Mouse (Mus musculus) midbrain, embryonic 15.5 days (tissue): Measurements from ENCODE around the gene Mphosph9. TPM values are rescaled to one million over a fixed set of nuclear protein-coding genes. Genes with fewer than 3 reads are reported as not detected.
A peak's percentile ranks its signal among the peaks of the same experiment; 100 is the strongest.
"Not testable (repeated sequence)": the region's sequence is repeated elsewhere in the genome, so short reads cannot be mapped to it uniquely, and the experiment has no call there.

ENCODE experiments used
- ATAC-seq: fragments of 200-750 bp; cut with Nextera tagmentation; replicated peaks from 2 replicates; pipeline ENCODE4 v1.8.0; 2017; ENCODE audit warnings: moderate TSS enrichment
- H3K27ac ChIP-seq: fragments of 300-500 bp; sonication (generic); 2 replicates; pipeline ENCODE4 v1.5.1; 2015; ENCODE audit warnings: mild to moderate bottlenecking, inconsistent platforms
- H3K27me3 ChIP-seq: fragments of 300-500 bp; sonication (generic); replicated peaks from 2 replicates; pipeline ENCODE4 v1.6.1; 2015; ENCODE audit warnings: inconsistent platforms
- H3K36me3 ChIP-seq: fragments of 300-500 bp; sonication (generic); replicated peaks from 2 replicates; pipeline ENCODE4 v1.6.1; 2015; ENCODE audit warnings: inconsistent platforms
- H3K4me1 ChIP-seq: fragments of 300-500 bp; sonication (generic); 2 replicates; pipeline ENCODE4 v1.6.1; 2015; ENCODE audit warnings: inconsistent platforms
- H3K4me2 ChIP-seq: fragments of 300-500 bp; sonication (generic); 2 replicates; pipeline ENCODE4 v1.6.1; 2015; ENCODE audit warnings: inconsistent platforms, mild to moderate bottlenecking, moderate library complexity
- H3K4me3 ChIP-seq: fragments of 300-500 bp; sonication (generic); 2 replicates; pipeline ENCODE4 v1.5.1; 2015; ENCODE audit warnings: mild to moderate bottlenecking, inconsistent platforms
- H3K9ac ChIP-seq: fragments of 300-500 bp; sonication (generic); 2 replicates; pipeline ENCODE4 v1.6.1; 2015; ENCODE audit warnings: mild to moderate bottlenecking, inconsistent platforms
- H3K9me3 ChIP-seq: fragments of 300-500 bp; sonication (generic); 2 replicates; pipeline ENCODE4 v1.6.1; 2016; ENCODE audit warnings: inconsistent platforms
- WGBS: fragments of 180-500 bp; shearing (Covaris S2); methylation state at CpG from one replicate; pipeline ENCODE4 v1.1.7; 2015; ENCODE audit warnings: mixed read lengths; 5-methylcytosine and 5-hydroxymethylcytosine counted together
- polyA plus RNA-seq: library from polyadenylated mRNA; unstranded; fragments of >200 nt; fragmentation: Nextera tagmentation; extraction: Ambion mirVana; gene quantifications from 2 replicates; pipeline ENCODE4 v1.2.1, GENCODE M21; 2015

Mphosph9 gene
- polyA plus RNA-seq, 1 experiment from 2014 or later: 14.8 TPM

GRCm38 (mm10) chr5:124354574-124355424 is 27.0 kb upstream of the Mphosph9 start:
- ATAC-seq: peak; percentile 32; the same call in 1 of the 2 replicates
- WGBS: under 1% methylated on average over 35 of the region's 60 CpGs
- H3K4me2 ChIP-seq: peak overlapping the region; percentile 78

DNA sequence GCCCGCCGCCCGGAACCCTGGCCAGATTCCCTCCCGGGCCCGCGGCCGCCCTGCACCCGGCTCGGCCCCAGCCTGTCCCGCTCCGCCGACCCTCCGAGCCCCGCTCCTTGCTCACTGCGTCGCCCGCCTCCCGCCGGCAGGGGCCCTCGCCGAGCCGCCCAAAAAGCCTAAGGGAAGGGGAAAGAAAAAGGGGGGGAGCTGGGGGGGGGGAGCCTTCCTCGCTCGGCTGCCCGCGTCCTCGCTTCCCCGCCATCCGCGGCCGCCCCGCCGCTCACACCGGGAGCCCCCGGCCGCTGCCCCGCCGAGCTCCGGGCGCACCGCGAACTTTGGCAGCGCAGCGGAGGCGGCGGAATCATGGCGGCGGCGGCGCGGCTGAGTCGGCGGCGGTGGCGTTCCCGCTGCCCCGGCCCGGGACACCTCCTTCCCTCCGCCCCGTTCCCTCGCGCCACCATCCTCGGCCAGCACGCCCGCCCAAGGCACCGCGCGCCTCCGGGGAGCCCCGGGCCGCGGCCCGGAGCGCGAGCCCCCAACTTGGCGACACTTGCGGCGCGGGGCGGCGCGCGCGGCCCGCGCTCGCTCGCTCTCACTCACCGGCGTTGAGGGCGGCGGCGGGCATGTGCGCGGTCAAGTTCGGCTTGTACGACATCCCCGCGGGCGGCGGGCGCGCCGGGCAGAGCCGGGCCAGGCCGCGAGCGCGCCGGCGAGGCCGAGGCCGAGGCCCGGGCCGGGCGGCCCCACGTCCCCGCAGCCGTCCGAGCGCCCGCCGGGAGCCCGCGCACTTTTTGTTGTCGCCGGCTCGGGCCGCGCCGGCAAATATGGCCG is 26.2 kb upstream of the Mphosph9 start:
- 0 out of 2 replicates have a peak, but pooled peaks have one; percentile 4 for ATAC-seq
- WGBS: 0% methylated on average over 83 of the region's 132 CpGs

More at GRCm38 (mm10) chr5:124354574-124355424, 27.0 kb upstream of the Mphosph9 start:
- Histone ChIP-seq H3K9ac (peak overlapping the region; percentile 42; the same call in 1 of the 2 replicates), H3K36me3 (no peaks in the 10 kb centered on the region), H3K9me3 (no peaks in the 10 kb centered on the region), H3K4me1 (peaks cover 37% of the 10 kb centered on the region), H3K27me3 (no peaks in the 10 kb centered on the region), H3K27ac (peak overlapping the region; percentile 99), H3K4me3 (peak overlapping the region; percentile 93)

GRCm38 (mm10) chr5:124353011-124353725 is 25.4 kb upstream of the Mphosph9 start:
- ATAC-seq: no peak

More for the DNA sequence above, 26.2 kb upstream of the Mphosph9 start:
- Histone ChIP-seq H3K4me1 (peaks cover 46% of the 10 kb centered on the region), H3K27me3 (no peaks in the 10 kb centered on the region), H3K4me3 (peak overlapping the region; percentile 93), H3K36me3 (no peaks in the 10 kb centered on the region), H3K27ac (peak overlapping the region; percentile 99), H3K9me3 (no peaks in the 10 kb centered on the region), H3K9ac (peak overlapping the region; percentile 91), H3K4me2 (peak overlapping the region; percentile 78)

DNA sequence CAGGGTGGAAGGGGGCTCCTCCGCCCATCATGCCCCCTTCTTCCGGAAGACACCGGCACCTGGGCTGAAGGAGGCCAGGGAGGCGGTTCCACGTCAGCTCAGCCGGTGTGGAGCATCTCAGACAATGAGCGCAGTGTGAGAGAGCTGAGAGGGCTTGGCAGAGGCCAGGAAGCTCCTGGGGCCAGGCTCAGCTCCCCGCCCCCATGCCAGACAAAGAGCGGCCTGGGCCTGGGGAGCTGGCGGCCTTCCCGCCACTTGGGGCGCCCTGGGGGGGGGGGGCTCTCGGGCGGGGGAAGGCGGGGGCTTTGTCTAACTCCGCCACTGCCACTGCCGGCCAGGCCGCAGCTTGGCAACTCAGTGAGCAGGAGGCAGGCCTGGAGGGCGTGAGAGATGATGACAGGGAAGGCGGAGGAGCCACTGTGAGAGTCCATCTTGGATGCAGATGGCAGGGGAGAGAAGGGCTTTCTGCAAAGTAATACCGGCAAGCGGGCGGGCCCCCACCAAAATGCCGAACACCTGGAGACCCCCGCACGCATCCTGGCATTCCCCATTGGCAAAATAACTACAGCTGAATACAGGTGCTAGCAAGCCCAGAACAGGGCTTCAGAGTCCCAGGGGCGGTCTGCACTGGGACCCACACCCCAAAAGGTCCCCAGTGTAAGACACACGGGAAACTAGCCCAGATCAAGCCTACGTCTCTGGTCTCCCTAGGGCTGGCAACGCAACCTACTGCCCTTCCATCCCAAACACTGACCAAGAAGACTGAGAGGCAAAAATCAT is 24.6 kb upstream of the Mphosph9 start:
- peaks cover 47% of the 10 kb centered on the region for H3K4me1 ChIP-seq
- under 1% methylated on average over 26 of the region's 30 CpGs for WGBS

More at GRCm38 (mm10) chr5:124353011-124353725, 25.4 kb upstream of the Mphosph9 start:
- peak overlapping the region; percentile 78 for H3K4me2 ChIP-seq
- H3K4me3 ChIP-seq: peak overlapping the region; percentile 93
- WGBS: under 1% methylated on average over 28 of the region's 32 CpGs
- H3K27ac ChIP-seq: peak overlapping the region; percentile 99
- no peaks in the 10 kb centered on the region for H3K27me3 ChIP-seq
- no peaks in the 10 kb centered on the region for H3K9me3 ChIP-seq
- peak overlapping the region; percentile 91 for H3K9ac ChIP-seq
- peaks cover 47% of the 10 kb centered on the region for H3K4me1 ChIP-seq
- 0 out of 2 replicates have a peak, but pooled peaks cover 7% of the 10 kb centered on the region for H3K36me3 ChIP-seq

DNA sequence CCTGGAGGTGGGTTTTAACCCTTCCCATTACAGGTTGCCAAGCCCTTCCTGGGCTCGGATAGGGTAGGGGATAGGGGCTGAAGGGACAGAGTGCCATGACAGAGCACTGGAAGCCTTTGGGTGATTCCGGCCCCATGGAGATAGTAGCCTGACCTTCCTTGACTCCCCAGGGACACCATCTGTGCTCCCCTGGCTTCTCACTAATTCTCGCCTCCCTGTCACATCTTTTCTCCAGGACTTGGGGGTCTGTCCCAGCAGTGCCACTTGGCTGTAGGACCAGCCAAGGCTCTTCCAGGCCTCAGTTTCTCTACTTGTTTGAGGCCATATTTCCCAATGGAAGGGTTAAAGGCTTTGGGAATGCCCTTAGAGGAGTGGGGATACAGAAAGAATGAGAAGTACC is 23.8 kb upstream of the Mphosph9 start:
- Histone ChIP-seq H3K36me3 (peaks cover 11% of the 10 kb centered on the region; the same call in 1 of the 2 replicates), H3K27me3 (no peaks in the 10 kb centered on the region), H3K4me3 (peak overlapping the region; percentile 93), H3K27ac (peak overlapping the region; percentile 99), H3K9ac (peak overlapping the region; percentile 91), H3K4me2 (peak overlapping the region; percentile 78), H3K9me3 (no peaks in the 10 kb centered on the region), H3K4me1 (peaks cover 47% of the 10 kb centered on the region)
- WGBS: 33% methylated on average over 3 of the region's 3 CpGs
- no peak; the same call in 1 of the 2 replicates for ATAC-seq

More for the DNA sequence above, 24.6 kb upstream of the Mphosph9 start:
- H3K4me3 ChIP-seq: peak overlapping the region; percentile 93
- H3K27ac ChIP-seq: peak overlapping the region; percentile 99
- peak overlapping the region; percentile 78 for H3K4me2 ChIP-seq
- no peaks in the 10 kb centered on the region for H3K27me3 ChIP-seq
- H3K36me3 ChIP-seq: 0 out of 2 replicates have a peak, but pooled peaks cover 9% of the 10 kb centered on the region
- H3K9ac ChIP-seq: peak overlapping the region; percentile 91
- ATAC-seq: peak; percentile 87
- no peaks in the 10 kb centered on the region for H3K9me3 ChIP-seq

GRCm38 (mm10) chr5:124351111-124351560 is 23.4 kb upstream of the Mphosph9 start:
- 7% methylated on average over 7 of the region's 7 CpGs for WGBS
- peak overlapping the region; percentile 93 for H3K4me3 ChIP-seq
- H3K9ac ChIP-seq: peak overlapping the region; percentile 91
- peak overlapping the region; percentile 99 for H3K27ac ChIP-seq
- peaks cover 47% of the 10 kb centered on the region for H3K4me1 ChIP-seq
- ATAC-seq: peak; percentile 62
- H3K4me2 ChIP-seq: peak overlapping the region; percentile 78
- H3K9me3 ChIP-seq: no peaks in the 10 kb centered on the region
- H3K27me3 ChIP-seq: no peaks in the 10 kb centered on the region
- peaks cover 12% of the 10 kb centered on the region; the same call in 1 of the 2 replicates for H3K36me3 ChIP-seq

- Histone ChIP-seq H3K27me3 (no peaks in the 10 kb centered on the region), H3K27ac (peak overlapping the region; percentile 99), H3K9ac (peak overlapping the region; percentile 91), H3K9me3 (no peaks in the 10 kb centered on the region), H3K4me3 (peak overlapping the region; percentile 93), H3K4me1 (peaks cover 44% of the 10 kb centered on the region), H3K36me3 (peaks cover 12% of the 10 kb centered on the region; the same call in 1 of the 2 replicates), H3K4me2 (peak overlapping the region; percentile 78)
- 52% methylated on average over 2 of the region's 2 CpGs for WGBS
- ATAC-seq: no peak
These were observed 22.6 kb upstream of the Mphosph9 start for GRCm38 (mm10) chr5:124350350-124350749.

GRCm38 (mm10) chr5:124349196-124349595 is 21.4 kb upstream of the Mphosph9 start:
- peak overlapping the region; percentile 78; the same call in 1 of the 2 replicates for H3K4me2 ChIP-seq
- no peak for ATAC-seq
- H3K27me3 ChIP-seq: no peaks in the 10 kb centered on the region
- no peak overlapping the region for H3K9ac ChIP-seq
- H3K4me3 ChIP-seq: no peak overlapping the region
- no peaks in the 10 kb centered on the region for H3K9me3 ChIP-seq
- peaks cover 41% of the 10 kb centered on the region for H3K4me1 ChIP-seq
- WGBS: 86% methylated on average over 17 of the region's 17 CpGs
- peak overlapping the region; percentile 99 for H3K27ac ChIP-seq
- peaks cover 17% of the 10 kb centered on the region for H3K36me3 ChIP-seq

- H3K27ac ChIP-seq: no peak overlapping the region
- no peak overlapping the region for H3K4me3 ChIP-seq
These were observed 15.1 kb upstream of the Mphosph9 start for GRCm38 (mm10) chr5:124342897-124343296.

DNA sequence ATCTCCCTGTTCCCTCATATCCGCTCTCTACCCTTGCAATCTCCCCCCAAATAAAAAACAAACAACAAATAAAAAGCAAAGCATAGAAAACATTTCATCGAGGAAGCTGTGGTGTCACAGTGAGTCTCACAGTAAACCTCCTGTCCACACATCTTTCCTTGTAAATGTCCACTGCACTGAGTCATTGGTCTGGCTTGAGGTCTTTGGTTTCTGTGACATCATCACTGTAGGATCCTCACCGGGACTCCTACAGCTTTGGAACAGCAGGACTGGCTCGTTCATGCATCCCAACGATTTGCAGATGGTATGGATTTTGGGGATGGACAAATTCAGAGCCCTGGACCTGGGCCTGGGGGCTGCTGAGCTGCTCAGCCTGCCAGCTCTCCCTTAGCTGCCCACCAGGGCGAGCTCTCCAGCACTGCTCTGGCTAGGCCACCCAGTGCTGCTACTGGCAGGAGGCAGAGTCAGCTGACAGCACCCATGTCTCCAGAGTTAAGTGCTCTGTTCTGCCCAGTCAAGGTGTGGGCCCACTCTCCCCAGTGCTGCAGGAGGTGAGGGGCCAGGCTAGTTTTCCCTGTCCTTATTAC is 14.1 kb upstream of the Mphosph9 start:
- not testable (repeated sequence) for H3K9ac ChIP-seq

More at GRCm38 (mm10) chr5:124342897-124343296, 15.1 kb upstream of the Mphosph9 start:
- H3K4me2 ChIP-seq: no peak overlapping the region
- no peaks in the 10 kb centered on the region for H3K27me3 ChIP-seq
- H3K36me3 ChIP-seq: peaks cover 8% of the 10 kb centered on the region
- 84% methylated on average over 8 of the region's 8 CpGs for WGBS
- no peak overlapping the region for H3K9ac ChIP-seq
- no peaks in the 10 kb centered on the region for H3K9me3 ChIP-seq
- H3K4me1 ChIP-seq: no peaks in the 10 kb centered on the region
- no peak for ATAC-seq

More for the DNA sequence above, 14.1 kb upstream of the Mphosph9 start:
- ATAC-seq: 0 out of 2 replicates have a peak, but pooled peaks have one; percentile 45
- H3K27me3 ChIP-seq, H3K9me3 ChIP-seq, H3K4me2 ChIP-seq, H3K4me3 ChIP-seq, H3K4me1 ChIP-seq, H3K36me3 ChIP-seq, H3K27ac ChIP-seq: not testable (repeated sequence)
- WGBS: 72% methylated on average over 6 of the region's 6 CpGs
